Mouse (Mus musculus) Patski (cell line): ENCODE results near the gene Scfd2. TPM values are rescaled to one million over a fixed set of nuclear protein-coding genes. Genes with fewer than 3 reads are reported as not detected.

ENCODE experiments used
- ATAC-seq: fragments of 100-300 bp; one replicate; pipeline ENCODE4 v1.8.0; 2021
- CTCF ChIA-PET: fragments of 350-600 bp; sonication (Branson Sonifier 250); formaldehyde crosslinking; loops from one replicate; lab custom pipeline; 2022; ENCODE audit warnings: inconsistent platforms; lab: Charles Lee
- POLR2A ChIA-PET: fragments of 350-600 bp; sonication (Branson Sonifier 250); formaldehyde crosslinking; loops from one replicate; lab custom pipeline; 2022; ENCODE audit warnings: antibody characterized with exemption, inconsistent platforms; lab: Charles Lee
- DNase-seq: peaks from one replicate; pipeline ENCODE4 v3.0.0-alpha.2; 2011; ENCODE audit warnings: low read depth, low spot score
- H3K27me3 ChIP-seq: fragments of 371-371 bp; one replicate; pipeline ENCODE4 v1.5.1; 2021
- CTCF ChIP-seq: fragments of 100-300 bp; IDR thresholded peaks from one replicate; pipeline ENCODE4 v1.5.1; 2021
- in situ Hi-C: fragments of 300-500 bp; cut with MboI; formaldehyde crosslinking; loops from 3 replicates; pipeline ENCODE4 v1.11.1; 2018; ENCODE audit warnings: low pct_unique_long_range_greater_than_20kb, mixed read lengths
- polyA plus RNA-seq: library from polyadenylated mRNA; unstranded; gene quantifications from one replicate; pipeline ENCODE4 v1.2.3, GENCODE M21; 2021

The Scfd2 gene
- polyA plus RNA-seq, 1 experiment from 2014 or later, result 8.6 TPM

- ATAC-seq, result peak; percentile 85
- POLR2A ChIA-PET, result no interaction called here
- CTCF ChIA-PET, result interaction anchor here (0.8 to 2.3 kb wide), 3 partner anchors 10 to 522 kb away, joined by 3 to 14 read pairs (median 3); no protein-coding TSS in a partner anchor
- H3K27me3 ChIP-seq, result no peaks in the 10 kb centered on the region
- DNase-seq, result peak; percentile 22
- TF ChIP-seq CTCF, result no peak
- in situ Hi-C loops, result no loop called here
Measured at GRCm38 (mm10) chr5:74492705-74493104, 38.9 kb downstream of the Scfd2 start.

GRCm38 (mm10) chr5:74484646-74485045 is 46.9 kb downstream of the Scfd2 start:
- no peak for TF ChIP-seq CTCF
- ChIA-PET CTCF (no interaction called here), POLR2A (interaction anchor here (1.0 kb wide), 1 partner anchor 54 kb away, joined by 3 read pairs; no protein-coding TSS in a partner anchor)
- no peaks in the 10 kb centered on the region for H3K27me3 ChIP-seq
- peak; percentile 24 for DNase-seq
- in situ Hi-C loops, result no loop called here
- no peak for ATAC-seq

GRCm38 (mm10) chr5:74482633-74483032 is 48.9 kb downstream of the Scfd2 start:
- DNase-seq, result no peak
- ChIA-PET CTCF (interaction anchor here (1.4 to 2.7 kb wide), 2 partner anchors 10 to 26 kb away, joined by 4 to 14 read pairs; no protein-coding TSS in a partner anchor), POLR2A (no interaction called here)
- in situ Hi-C loops, result no loop called here
- H3K27me3 ChIP-seq, result no peaks in the 10 kb centered on the region
- TF ChIP-seq CTCF, result no peak
- no peak for ATAC-seq

- ChIA-PET CTCF (interaction anchor here (2.7 kb wide), 1 partner anchor 11 kb away, joined by 14 read pairs; no protein-coding TSS in a partner anchor), POLR2A (no interaction called here)
- in situ Hi-C loops, result no loop called here
- no peaks in the 10 kb centered on the region for H3K27me3 ChIP-seq
- TF ChIP-seq CTCF, result peak; percentile 18
- DNase-seq, result no peak
- ATAC-seq, result no peak
Measured at GRCm38 (mm10) chr5:74482034-74482433, 49.5 kb downstream of the Scfd2 start.

GRCm38 (mm10) chr5:74480409-74480808 is 51.1 kb downstream of the Scfd2 start:
- ATAC-seq (no peak), DNase-seq (no peak)
- H3K27me3 ChIP-seq, result no peaks in the 10 kb centered on the region
- CTCF ChIA-PET, result no interaction called here
- POLR2A ChIA-PET, result no interaction called here
- in situ Hi-C loops, result no loop called here
- no peak for TF ChIP-seq CTCF

- no peak for DNase-seq
- no peaks in the 10 kb centered on the region for H3K27me3 ChIP-seq
- ChIA-PET POLR2A (no interaction called here), CTCF (no interaction called here)
- ATAC-seq, result no peak
- no peak for TF ChIP-seq CTCF
- in situ Hi-C loops, result no loop called here
Measured at GRCm38 (mm10) chr5:74479947-74480346, 51.6 kb downstream of the Scfd2 start.

- in situ Hi-C loops, result no loop called here
- no peak for ATAC-seq
- POLR2A ChIA-PET, result no interaction called here
- CTCF ChIA-PET, result interaction anchor here (1.0 kb wide), 1 partner anchor 700 kb away, joined by 3 read pairs; no protein-coding TSS in a partner anchor
- no peaks in the 10 kb centered on the region for H3K27me3 ChIP-seq
- no peak for TF ChIP-seq CTCF
- DNase-seq, result no peak
Measured at GRCm38 (mm10) chr5:74479157-74479556, 52.4 kb downstream of the Scfd2 start.

GRCm38 (mm10) chr5:74476551-74476950 is 55.0 kb downstream of the Scfd2 start:
- no peak for TF ChIP-seq CTCF

GRCm38 (mm10) chr5:74473117-74473516 is 58.4 kb downstream of the Scfd2 start:
- in situ Hi-C loops, result no loop called here
- ChIA-PET CTCF (interaction anchor here (1.4 kb wide), 1 partner anchor 16 kb away, joined by 3 read pairs; no protein-coding TSS in a partner anchor), POLR2A (interaction anchor here (1.0 kb wide), 1 partner anchor 37 kb away, joined by 3 read pairs; no protein-coding TSS in a partner anchor)
- H3K27me3 ChIP-seq, result no peaks in the 10 kb centered on the region
- DNase-seq (no peak), ATAC-seq (no peak)
- TF ChIP-seq CTCF, result no peak

More at GRCm38 (mm10) chr5:74476551-74476950, 55.0 kb downstream of the Scfd2 start:
- ChIA-PET CTCF (interaction anchor here (1.2 to 1.6 kb wide), 2 partner anchors 11 to 37 kb away, joined by 4 to 5 read pairs; no protein-coding TSS in a partner anchor), POLR2A (no interaction called here)
- DNase-seq, result no peak
- in situ Hi-C loops, result no loop called here
- no peak for ATAC-seq
- no peaks in the 10 kb centered on the region for H3K27me3 ChIP-seq

- no peak for TF ChIP-seq CTCF
- ChIA-PET CTCF (interaction anchor here (0.6 kb wide), 1 partner anchor 14 kb away, joined by 3 read pairs; no protein-coding TSS in a partner anchor), POLR2A (no interaction called here)
- DNase-seq, result no peak
- no peak for ATAC-seq
- H3K27me3 ChIP-seq, result no peaks in the 10 kb centered on the region
- in situ Hi-C loops, result no loop called here
Measured at GRCm38 (mm10) chr5:74470819-74471218, 60.7 kb downstream of the Scfd2 start.

- DNase-seq (no peak), ATAC-seq (no peak)
- H3K27me3 ChIP-seq, result no peaks in the 10 kb centered on the region
- in situ Hi-C loops, result no loop called here
- POLR2A ChIA-PET, result no interaction called here
- CTCF ChIA-PET, result no interaction called here
- TF ChIP-seq CTCF, result no peak
Measured at GRCm38 (mm10) chr5:74469620-74470019, 61.9 kb downstream of the Scfd2 start.
